Mouse (Mus musculus): ENCODE results near the gene Hist4h4. TPM values are rescaled to one million over a fixed set of nuclear protein-coding genes. Genes with fewer than 3 reads are reported as not detected.

The Hist4h4 gene
- total and polyA plus RNA-seq, 3 experiments = 0.16 to 78.2 (median 3.6) TPM

DNA sequence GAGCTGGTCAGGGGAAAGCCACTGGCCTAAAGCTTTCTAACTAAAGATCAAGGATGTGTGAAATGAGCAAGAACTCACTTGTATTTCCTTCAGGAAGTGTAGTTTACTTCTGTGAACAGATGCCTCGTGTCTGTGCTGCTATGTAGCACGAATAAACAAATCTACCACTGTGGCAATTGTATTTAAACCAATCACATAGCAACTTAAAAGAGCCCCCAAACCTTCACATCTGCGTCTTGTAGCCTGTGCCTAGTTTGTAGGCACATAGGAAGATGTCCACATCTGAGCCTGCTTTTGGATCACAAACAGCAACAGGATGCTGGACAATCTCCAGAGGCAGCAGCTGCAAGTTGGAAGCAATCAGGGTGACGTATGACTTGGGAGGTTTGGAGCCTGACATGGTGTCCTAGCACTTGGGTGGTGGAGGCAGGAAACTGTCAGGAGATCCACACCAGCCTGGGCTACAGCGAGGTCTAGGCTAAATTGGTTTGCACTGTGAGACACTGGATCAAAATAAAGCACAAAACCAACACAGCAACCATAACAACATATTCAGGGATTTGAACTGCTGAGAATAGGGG lies 14.7 kb downstream of the Hist4h4 start:
- DNase-seq (ENCODE audit: extremely low read depth) = no peak
- Histone ChIP-seq H3K4me1 (ENCODE audit: control insufficient read depth in 1 of 2, insufficient read depth in 2 of 2) (peaks cover 0 to 5% of the 10 kb centered on the region in 2 experiments; a peak in 2 of 4 replicates), H3K4me2 (ENCODE audit: insufficient read depth, low read depth, poor library complexity, severe bottlenecking) (no peak overlapping the region), H3K9me3 (replicated peaks; ENCODE audit: low read length) (no peaks in the 10 kb centered on the region), H3K79me2 (replicated peaks; ENCODE audit: control insufficient read depth, extremely low read depth, insufficient read depth, poor library complexity, severe bottlenecking) (no peaks in the 10 kb centered on the region), H3K4me3 (replicated peaks in 1 of 3; ENCODE audit: low read depth in 2 of 3, low read length in 2 of 3, poor library complexity in 1 of 3) (no peak overlapping the region), H3K27me3 (replicated peaks) (no peaks in the 10 kb centered on the region), H3K36me3 (replicated peaks in 1 of 2; ENCODE audit: control insufficient read depth in 1 of 2, insufficient read depth in 1 of 2, low read length in 1 of 2) (no peaks in the 10 kb centered on the region), H3K27ac (ENCODE audit: insufficient read depth, low read depth) (no peak overlapping the region), H3K9ac (ENCODE audit: insufficient read depth, low read depth) (no peak overlapping the region)
- no peak for TF ChIP-seq BHLHE40 (IDR thresholded peaks at IDR 0.05; ENCODE audit: low read depth, low read length)
- no peak for TF ChIP-seq CHD2 (IDR thresholded peaks at IDR 0.05; ENCODE audit: low read length)
- TF ChIP-seq NELFE (IDR thresholded peaks at IDR 0.05; ENCODE audit: low read depth, low read length) = no peak
- no peak for TF ChIP-seq ELF1 (IDR thresholded peaks at IDR 0.05; ENCODE audit: low read depth, low read length)
- no peak for TF ChIP-seq ZMIZ1 (IDR thresholded peaks at IDR 0.05; ENCODE audit: low read depth, low read length)
- no peak for TF ChIP-seq MEF2A (IDR thresholded peaks at IDR 0.05; ENCODE audit: borderline replicate concordance, low read depth, low read length)
- dilution Hi-C loops (cut with MboI; ENCODE audit: extremely low pct_ligation_motif_present, extremely low pct_unique_long_range_greater_than_20kb, low sequenced_read_pairs) = no loop called here
- in situ Hi-C loops (cut with MboI; ENCODE audit: low pct_ligation_motif_present, low pct_unique_long_range_greater_than_20kb, low sequenced_read_pairs) = no loop called here

DNA sequence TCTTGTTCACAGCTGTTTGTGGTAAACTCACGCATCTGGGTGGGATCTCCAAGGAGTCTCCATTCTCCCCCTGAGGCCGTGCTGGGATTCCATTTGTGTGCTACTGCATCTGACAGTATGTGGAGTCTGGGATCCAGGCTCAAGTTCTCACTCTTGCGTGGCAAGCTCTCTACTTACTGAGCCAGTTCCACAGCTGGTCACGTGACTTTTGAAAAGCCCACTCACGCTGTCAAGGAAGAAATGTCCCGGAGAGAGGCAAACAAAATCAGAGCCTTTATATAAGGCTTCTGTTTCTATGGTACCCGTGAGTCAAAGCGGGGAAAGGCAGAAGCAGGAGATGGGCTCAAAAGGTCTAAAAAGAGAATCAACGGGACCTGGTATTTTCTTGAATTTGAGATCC lies 21.5 kb downstream of the Hist4h4 start:
- no peak overlapping the region for H3K9ac ChIP-seq (ENCODE audit: insufficient read depth, low read depth)
- no peaks in the 10 kb centered on the region for H3K27me3 ChIP-seq (replicated peaks)
- in situ Hi-C loops (cut with MboI; ENCODE audit: low pct_ligation_motif_present, low pct_unique_long_range_greater_than_20kb, low sequenced_read_pairs) (no loop called here), dilution Hi-C loops (cut with MboI; ENCODE audit: extremely low pct_ligation_motif_present, extremely low pct_unique_long_range_greater_than_20kb, low sequenced_read_pairs) (no loop called here)
- no peaks in the 10 kb centered on the region for H3K79me2 ChIP-seq (replicated peaks; ENCODE audit: control insufficient read depth, extremely low read depth, insufficient read depth, poor library complexity, severe bottlenecking)
- H3K9me3 ChIP-seq (replicated peaks; ENCODE audit: low read length) = no peaks in the 10 kb centered on the region
- peaks cover 0 to 2% of the 10 kb centered on the region in 2 experiments; a peak in 1 of 4 replicates for H3K4me1 ChIP-seq (ENCODE audit: control insufficient read depth in 1 of 2, insufficient read depth in 2 of 2)
- H3K36me3 ChIP-seq (replicated peaks in 1 of 2; ENCODE audit: control insufficient read depth in 1 of 2, insufficient read depth in 1 of 2, low read length in 1 of 2) = no peaks in the 10 kb centered on the region
- no peak overlapping the region for H3K27ac ChIP-seq (ENCODE audit: insufficient read depth, low read depth)
- H3K4me3 ChIP-seq (replicated peaks in 1 of 3; ENCODE audit: low read depth in 2 of 3, low read length in 2 of 3, poor library complexity in 1 of 3) = no peak overlapping the region
- no peak for DNase-seq (ENCODE audit: extremely low read depth)
- no peak overlapping the region for H3K4me2 ChIP-seq (ENCODE audit: insufficient read depth, low read depth, poor library complexity, severe bottlenecking)
- no peak for TF ChIP-seq HCFC1 (IDR thresholded peaks at IDR 0.05; ENCODE audit: low read depth, low read length)
- TF ChIP-seq ZC3H11A (IDR thresholded peaks at IDR 0.05; ENCODE audit: low read depth, low read length) = no peak
- no peak for TF ChIP-seq TCF12 (IDR thresholded peaks at IDR 0.05; ENCODE audit: low read depth, low read length)
- TF ChIP-seq BHLHE40 (IDR thresholded peaks at IDR 0.05; ENCODE audit: low read depth, low read length) = no peak; the same call in 1 of the 2 replicates
- no peak for TF ChIP-seq E2F4 (IDR thresholded peaks at IDR 0.05; ENCODE audit: insufficient replicate concordance, low read depth, low read length)
- TF ChIP-seq USF1 (IDR thresholded peaks at IDR 0.05; ENCODE audit: low read depth, low read length) = no peak
- no peak for TF ChIP-seq ZMIZ1 (IDR thresholded peaks at IDR 0.05; ENCODE audit: low read depth, low read length)
- no peak for TF ChIP-seq MAX (IDR thresholded peaks at IDR 0.05; ENCODE audit: low read length)
- TF ChIP-seq JUND (conservative IDR thresholded peaks at IDR 0.05; ENCODE audit: low read depth, low read length) = no peak

DNA sequence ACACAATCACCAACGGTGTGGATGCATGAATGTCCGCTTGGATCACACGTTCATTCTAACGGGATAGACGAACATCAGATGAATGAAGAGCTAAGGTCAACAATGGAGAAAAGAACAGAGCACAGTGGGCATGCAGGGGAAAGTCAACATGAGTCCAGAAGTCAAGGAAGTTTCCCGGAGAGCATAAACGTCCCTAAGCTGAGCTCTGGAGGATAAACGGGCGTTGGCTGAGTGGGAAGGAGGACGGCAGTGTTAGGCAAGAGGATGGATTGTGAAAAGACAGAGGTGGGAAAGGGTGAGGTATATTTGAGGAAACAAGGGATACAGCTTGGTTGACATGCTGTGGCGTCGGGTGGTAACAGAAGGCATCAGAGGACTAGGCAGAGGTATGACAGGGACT lies 22.1 kb downstream of the Hist4h4 start:
- no peak for TF ChIP-seq KAT2A (IDR thresholded peaks at IDR 0.05; ENCODE audit: insufficient replicate concordance, low read length)
- TF ChIP-seq ETS1 (conservative IDR thresholded peaks at IDR 0.05; ENCODE audit: low read depth, low read length) = no peak
- no peak for TF ChIP-seq USF1 (IDR thresholded peaks at IDR 0.05; ENCODE audit: low read depth, low read length)
- TF ChIP-seq GABPA (IDR thresholded peaks at IDR 0.05; ENCODE audit: insufficient replicate concordance, low read depth, low read length) = no peak
- no peak for TF ChIP-seq ZNF384 (IDR thresholded peaks at IDR 0.05; ENCODE audit: low read depth, low read length)
- no peak for TF ChIP-seq RAD21 (IDR thresholded peaks at IDR 0.05; ENCODE audit: low read depth, low read length)
- no peak for TF ChIP-seq SMC3 (IDR thresholded peaks at IDR 0.05; ENCODE audit: low read depth, low read length)
- no peak for TF ChIP-seq TBP (conservative IDR thresholded peaks at IDR 0.05; ENCODE audit: low read depth, low read length)
- no peak for TF ChIP-seq MAZ (IDR thresholded peaks at IDR 0.05; ENCODE audit: low read depth, low read length)
- no peak for TF ChIP-seq E2F4 (IDR thresholded peaks at IDR 0.05; ENCODE audit: insufficient replicate concordance, low read depth, low read length)
- TF ChIP-seq TCF12 (IDR thresholded peaks at IDR 0.05; ENCODE audit: low read depth, low read length) = no peak
- no peak for TF ChIP-seq HCFC1 (IDR thresholded peaks at IDR 0.05; ENCODE audit: low read depth, low read length)
- no peak for TF ChIP-seq IRF4 (IDR thresholded peaks at IDR 0.05; ENCODE audit: low read depth, low read length)
- TF ChIP-seq POLR2AphosphoS2 (IDR thresholded peaks at IDR 0.05; ENCODE audit: low read depth, low read length) = no peak
- Histone ChIP-seq H3K9ac (ENCODE audit: insufficient read depth, low read depth) (no peak overlapping the region), H3K36me3 (replicated peaks in 1 of 2; ENCODE audit: control insufficient read depth in 1 of 2, insufficient read depth in 1 of 2, low read length in 1 of 2) (no peaks in the 10 kb centered on the region), H3K27ac (ENCODE audit: insufficient read depth, low read depth) (no peak overlapping the region), H3K27me3 (replicated peaks) (no peaks in the 10 kb centered on the region), H3K9me3 (replicated peaks; ENCODE audit: low read length) (no peaks in the 10 kb centered on the region), H3K4me1 (ENCODE audit: control insufficient read depth in 1 of 2, insufficient read depth in 2 of 2) (peaks cover 0 to 2% of the 10 kb centered on the region in 2 experiments; a peak in 1 of 4 replicates), H3K79me2 (replicated peaks; ENCODE audit: control insufficient read depth, extremely low read depth, insufficient read depth, poor library complexity, severe bottlenecking) (no peaks in the 10 kb centered on the region), H3K4me2 (ENCODE audit: insufficient read depth, low read depth, poor library complexity, severe bottlenecking) (no peak overlapping the region), H3K4me3 (replicated peaks in 1 of 3; ENCODE audit: low read depth in 2 of 3, low read length in 2 of 3, poor library complexity in 1 of 3) (no peak overlapping the region)
- in situ Hi-C loops (cut with MboI; ENCODE audit: low pct_ligation_motif_present, low pct_unique_long_range_greater_than_20kb, low sequenced_read_pairs) = no loop called here
- dilution Hi-C loops (cut with MboI; ENCODE audit: extremely low pct_ligation_motif_present, extremely low pct_unique_long_range_greater_than_20kb, low sequenced_read_pairs) = no loop called here
- DNase-seq (ENCODE audit: extremely low read depth) = no peak
